Mouse (Mus musculus) forebrain, embryonic 10.5 days (tissue): ENCODE measurements around the gene Trex1. TPM values are rescaled to one million over a fixed set of nuclear protein-coding genes. Genes with fewer than 3 reads are reported as not detected.
A peak's percentile ranks its signal among the peaks of the same experiment; 100 is the strongest.

Source experiments
- DNase-seq: peaks from one replicate; pipeline ENCODE4 v3.0.0-alpha.2; 2017; ENCODE audit warnings: low spot score; ENCODE audit errors: extremely low spot score
- H3K27ac ChIP-seq: fragments of 300-500 bp; sonication (generic); 2 replicates; pipeline ENCODE4 v1.5.1; 2016; ENCODE audit warnings: mild to moderate bottlenecking
- H3K27me3 ChIP-seq: fragments of 300-500 bp; sonication (generic); 2 replicates; pipeline ENCODE4 v1.6.1; 2016; ENCODE audit warnings: mild to moderate bottlenecking; ENCODE audit not compliant: poor library complexity, severe bottlenecking
- H3K36me3 ChIP-seq: fragments of 300-500 bp; sonication (generic); replicated peaks from 2 replicates; pipeline ENCODE4 v1.6.1; 2016; ENCODE audit warnings: mild to moderate bottlenecking, moderate library complexity
- H3K4me1 ChIP-seq: fragments of 300-500 bp; sonication (generic); 2 replicates; pipeline ENCODE4 v1.6.1; 2016
- H3K4me3 ChIP-seq: fragments of 300-500 bp; sonication (generic); 2 replicates; pipeline ENCODE4 v1.5.1; 2016; ENCODE audit warnings: mild to moderate bottlenecking, moderate library complexity
- H3K9me3 ChIP-seq: fragments of 300-500 bp; sonication (generic); 2 replicates; pipeline ENCODE4 v1.6.1; 2016; ENCODE audit warnings: mild to moderate bottlenecking, moderate library complexity
- WGBS: fragments of 180-500 bp; shearing (Covaris S2); methylation state at CpG from one replicate; pipeline ENCODE4 v1.1.7; 2016; 5-methylcytosine and 5-hydroxymethylcytosine counted together
- polyA plus RNA-seq: library from polyadenylated mRNA; unstranded; fragments of >200 nt; fragmentation: Nextera tagmentation; extraction: Ambion mirVana; gene quantifications from 2 replicates; pipeline ENCODE4 v1.2.1, GENCODE M21; 2016

Trex1 gene
- polyA plus RNA-seq, 1 experiment from 2014 or later: 7.6 TPM

- WGBS: 86% methylated on average over 4 of the region's 4 CpGs
- H3K4me3 ChIP-seq: peak overlapping the region; percentile 82; the same call in 1 of the 2 replicates
- H3K36me3 ChIP-seq: no peaks in the 10 kb centered on the region
- DNase-seq: no peak
- peaks cover 14% of the 10 kb centered on the region for H3K27me3 ChIP-seq
- peaks cover 30% of the 10 kb centered on the region for H3K4me1 ChIP-seq
- no peak overlapping the region for H3K27ac ChIP-seq
- no peaks in the 10 kb centered on the region for H3K9me3 ChIP-seq
Observed at GRCm38 (mm10) chr9:109039681-109040080, 19.9 kb downstream of the Trex1 start.

- Histone ChIP-seq H3K36me3 (no peaks in the 10 kb centered on the region), H3K27me3 (peaks cover 14% of the 10 kb centered on the region), H3K4me1 (peaks cover 30% of the 10 kb centered on the region), H3K27ac (peak overlapping the region; percentile 88), H3K4me3 (peak overlapping the region; percentile 82), H3K9me3 (no peaks in the 10 kb centered on the region)
- no peak for DNase-seq
- 15% methylated on average over 8 of the region's 8 CpGs for WGBS
Observed at GRCm38 (mm10) chr9:109038901-109039364, 20.6 kb downstream of the Trex1 start.

GRCm38 (mm10) chr9:109038086-109038895, 21.2 kb downstream of the Trex1 start, which contains the start of gene Shisa5:
TSS of gene Shisa5 (plus strand) at chr9:109038565.
- DNase-seq: peak; percentile 70
- WGBS: under 1% methylated on average over 40 of the region's 40 CpGs
- Histone ChIP-seq H3K27me3 (peaks cover 14% of the 10 kb centered on the region), H3K36me3 (no peaks in the 10 kb centered on the region), H3K27ac (peak within 1 kb of the TSS; percentile 88), H3K4me3 (peak within 1 kb of the TSS; percentile 82), H3K9me3 (no peaks in the 10 kb centered on the region), H3K4me1 (peaks cover 30% of the 10 kb centered on the region)

GRCm38 (mm10) chr9:109032435-109032834, 27.1 kb downstream of the Trex1 start:
- H3K9me3 ChIP-seq: no peaks in the 10 kb centered on the region
- no peak overlapping the region for H3K4me3 ChIP-seq
- 89% methylated on average over 6 of the region's 6 CpGs for WGBS
- no peaks in the 10 kb centered on the region; the same call in 1 of the 2 replicates for H3K36me3 ChIP-seq
- no peak for DNase-seq
- H3K27ac ChIP-seq: no peak overlapping the region
- H3K27me3 ChIP-seq: no peaks in the 10 kb centered on the region
- no peaks in the 10 kb centered on the region for H3K4me1 ChIP-seq

GRCm38 (mm10) chr9:109031686-109032085, 27.8 kb downstream of the Trex1 start:
- no peak for DNase-seq
- WGBS: 86% methylated on average over 8 of the region's 8 CpGs
- Histone ChIP-seq H3K9me3 (no peaks in the 10 kb centered on the region), H3K4me3 (no peak overlapping the region), H3K27me3 (no peaks in the 10 kb centered on the region), H3K36me3 (no peaks in the 10 kb centered on the region; the same call in 1 of the 2 replicates), H3K27ac (no peak overlapping the region), H3K4me1 (no peaks in the 10 kb centered on the region)

GRCm38 (mm10) chr9:109031001-109031400, 28.5 kb downstream of the Trex1 start:
- Histone ChIP-seq H3K27ac (no peak overlapping the region), H3K27me3 (no peaks in the 10 kb centered on the region), H3K9me3 (no peaks in the 10 kb centered on the region), H3K4me1 (no peaks in the 10 kb centered on the region), H3K36me3 (no peaks in the 10 kb centered on the region; the same call in 1 of the 2 replicates), H3K4me3 (no peak overlapping the region)
- no peak for DNase-seq
- 91% methylated on average over 7 of the region's 7 CpGs for WGBS

- no peak overlapping the region for H3K4me3 ChIP-seq
- no peaks in the 10 kb centered on the region for H3K4me1 ChIP-seq
- no peaks in the 10 kb centered on the region; the same call in 1 of the 2 replicates for H3K36me3 ChIP-seq
- H3K9me3 ChIP-seq: no peaks in the 10 kb centered on the region
- no peaks in the 10 kb centered on the region for H3K27me3 ChIP-seq
- 0 out of 2 replicates have a peak overlapping the region, but pooled peaks have one; percentile 2 for H3K27ac ChIP-seq
- WGBS: 68% methylated on average over 3 of the region's 3 CpGs
- DNase-seq: no peak
Observed at GRCm38 (mm10) chr9:109030312-109030711, 29.2 kb downstream of the Trex1 start.

- DNase-seq: no peak
- H3K36me3 ChIP-seq: no peaks in the 10 kb centered on the region; the same call in 1 of the 2 replicates
- no peaks in the 10 kb centered on the region for H3K4me1 ChIP-seq
- 82% methylated on average over 5 of the region's 5 CpGs for WGBS
- no peak overlapping the region for H3K27ac ChIP-seq
- no peaks in the 10 kb centered on the region for H3K27me3 ChIP-seq
- H3K9me3 ChIP-seq: no peaks in the 10 kb centered on the region
- H3K4me3 ChIP-seq: no peak overlapping the region
Observed at GRCm38 (mm10) chr9:109028919-109029318, 30.6 kb downstream of the Trex1 start.

GRCm38 (mm10) chr9:109028421-109028820, 31.1 kb downstream of the Trex1 start:
- 84% methylated on average over 3 of the region's 3 CpGs for WGBS
- Histone ChIP-seq H3K4me3 (no peak overlapping the region), H3K9me3 (no peaks in the 10 kb centered on the region), H3K27ac (no peak overlapping the region), H3K36me3 (no peaks in the 10 kb centered on the region; the same call in 1 of the 2 replicates), H3K4me1 (no peaks in the 10 kb centered on the region), H3K27me3 (no peaks in the 10 kb centered on the region)
- no peak for DNase-seq

GRCm38 (mm10) chr9:109027521-109027920, 32.0 kb downstream of the Trex1 start:
- DNase-seq: no peak
- 89% methylated on average over 8 of the region's 8 CpGs for WGBS
- Histone ChIP-seq H3K27me3 (no peaks in the 10 kb centered on the region), H3K9me3 (no peaks in the 10 kb centered on the region), H3K4me3 (no peak overlapping the region), H3K36me3 (no peaks in the 10 kb centered on the region; the same call in 1 of the 2 replicates), H3K4me1 (no peaks in the 10 kb centered on the region), H3K27ac (no peak overlapping the region)

- H3K27me3 ChIP-seq: no peaks in the 10 kb centered on the region
- 95% methylated on average over 17 of the region's 17 CpGs for WGBS
- no peaks in the 10 kb centered on the region for H3K4me1 ChIP-seq
- H3K4me3 ChIP-seq: no peak overlapping the region
- no peaks in the 10 kb centered on the region for H3K9me3 ChIP-seq
- no peaks in the 10 kb centered on the region for H3K36me3 ChIP-seq
- H3K27ac ChIP-seq: no peak overlapping the region
- DNase-seq: no peak
Observed at GRCm38 (mm10) chr9:109022866-109023685, 36.5 kb downstream of the Trex1 start.

- Histone ChIP-seq H3K27ac (no peak overlapping the region), H3K4me3 (no peak overlapping the region), H3K27me3 (no peaks in the 10 kb centered on the region), H3K9me3 (no peaks in the 10 kb centered on the region), H3K36me3 (no peaks in the 10 kb centered on the region), H3K4me1 (no peaks in the 10 kb centered on the region)
- WGBS: 88% methylated on average over 4 of the region's 4 CpGs
- no peak for DNase-seq
Observed at GRCm38 (mm10) chr9:109021428-109021827, 38.1 kb downstream of the Trex1 start.
